Mouse (Mus musculus) CD4-positive, CD25-positive, alpha-beta regulatory T cell, adult 9 weeks (primary cell): ENCODE measurements around the gene Zdhhc4. TPM values are rescaled to one million over a fixed set of nuclear protein-coding genes. Genes with fewer than 3 reads are reported as not detected.

Experiments
- polyA plus RNA-seq: library from polyadenylated mRNA; unstranded; fragments of 100-300 nt; shearing (Covaris generic); gene quantifications from one replicate; pipeline ENCODE4 v1.2.1, GENCODE M21; 2017

The Zdhhc4 gene
- polyA plus RNA-seq = 118 TPM

GRCm38 (mm10) chr5:143328690-143329495, at the start of gene Zdhhc4:
Zdhhc4 (minus strand) TSS chr5:143329256.

GRCm38 (mm10) chr5:143356686-143357388, 27.8 kb upstream of the Zdhhc4 start, which contains the start of gene Grid2ip:
Grid2ip (plus strand) TSS chr5:143357338.

GRCm38 (mm10) chr5:143314730-143315513, 14.1 kb downstream of the Zdhhc4 start, which contains the start of gene E130309D02Rik:
E130309D02Rik (minus strand) TSS chr5:143315360.

DNA sequence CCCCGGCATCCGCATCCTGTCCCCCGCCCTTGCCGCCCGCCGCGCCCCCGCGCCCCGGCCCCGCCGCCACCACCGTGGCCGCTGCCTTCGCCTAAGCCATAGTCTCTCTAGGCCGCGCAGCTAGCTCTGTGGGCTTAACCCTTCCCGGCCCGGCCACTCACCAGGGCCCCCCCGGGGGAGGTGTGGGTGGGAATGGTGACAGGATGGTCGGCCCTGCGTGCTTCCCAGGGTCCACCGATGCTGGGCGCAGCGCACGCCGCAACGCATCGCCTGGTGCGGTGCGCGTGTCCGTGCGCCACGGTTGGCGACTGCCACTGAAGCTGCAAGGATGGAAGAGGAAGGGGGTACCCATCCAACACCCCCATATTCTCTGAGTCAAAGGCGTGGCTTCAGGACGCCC, 35.7 kb downstream of the Zdhhc4 start, which contains the start of gene Zfp853:
TSS of gene Zfp853 (minus strand) at position 220 of the 400 bp plus-strand sequence.

GRCm38 (mm10) chr5:143269363-143270150, 59.5 kb downstream of the Zdhhc4 start, which contains the start of gene Zfp316:
Zfp316 (minus strand) TSS chr5:143270022.

Other genes with a start within 250 kb of the Zdhhc4 start
- gene Rnf216, start 216.3 kb downstream of the Zdhhc4 start, polyA plus RNA-seq = 47.9 TPM
- gene Olfr718-ps1, start 181.7 kb downstream of the Zdhhc4 start, polyA plus RNA-seq = 0.10 TPM
- gene Rbak, start 148.5 kb downstream of the Zdhhc4 start, polyA plus RNA-seq = 18.4 TPM
- not detected for gene Spdye4b, start 148.2 kb downstream of the Zdhhc4 start, polyA plus RNA-seq
- not detected for gene Spdye4a, start 102.4 kb downstream of the Zdhhc4 start, polyA plus RNA-seq
- 7.7 TPM for gene Zfp12, start 94.1 kb downstream of the Zdhhc4 start, polyA plus RNA-seq
- 0.11 TPM for gene Zfp316, start 59.2 kb downstream of the Zdhhc4 start, polyA plus RNA-seq
- gene Zfp853, start 35.6 kb downstream of the Zdhhc4 start, polyA plus RNA-seq = not detected
- 4.3 TPM for gene E130309D02Rik, start 13.9 kb downstream of the Zdhhc4 start, polyA plus RNA-seq
- gene Grid2ip, start 28.1 kb upstream of the Zdhhc4 start, polyA plus RNA-seq = not detected
- 26.5 TPM for gene Kdelr2, start 74.6 kb upstream of the Zdhhc4 start, polyA plus RNA-seq
- 14.8 TPM for gene Daglb, start 135.3 kb upstream of the Zdhhc4 start, polyA plus RNA-seq
- gene Rac1, start 198.8 kb upstream of the Zdhhc4 start, polyA plus RNA-seq = 20.4 TPM